Mouse (Mus musculus) thymus, adult 2 months (tissue): ENCODE results near the gene Fam216a. TPM values are rescaled to one million over a fixed set of nuclear protein-coding genes. Genes with fewer than 3 reads are reported as not detected.
A peak's percentile ranks its signal among the peaks of the same experiment; 100 is the strongest.

Experiments
- DNase-seq: peaks from one replicate; pipeline ENCODE4 v3.0.0; 2021
- H3K27ac ChIP-seq: fragments of 200-500 bp; 2 replicates; pipeline ENCODE4 v1.5.1; 2012; ENCODE audit warnings: low read length, control low read depth; ENCODE audit not compliant: control insufficient read depth, insufficient read depth
- H3K27me3 ChIP-seq: fragments of 200-500 bp; 2 replicates; pipeline ENCODE4 v1.6.1; 2012; ENCODE audit warnings: mild to moderate bottlenecking, low read length, moderate library complexity, mixed read lengths; ENCODE audit not compliant: control insufficient read depth, insufficient read depth
- H3K36me3 ChIP-seq: fragments of 200-500 bp; 2 replicates; pipeline ENCODE4 v1.6.1; 2012; ENCODE audit warnings: mild to moderate bottlenecking, low read length, moderate library complexity; ENCODE audit not compliant: control insufficient read depth, insufficient read depth
- H3K4me1 ChIP-seq: fragments of 200-500 bp; replicated peaks from 2 replicates; pipeline ENCODE4 v1.6.1; 2012; ENCODE audit warnings: low read length; ENCODE audit not compliant: control insufficient read depth, insufficient read depth
- H3K4me3 ChIP-seq: fragments of 200-500 bp; 2 replicates; pipeline ENCODE4 v1.5.1; 2012; ENCODE audit warnings: mild to moderate bottlenecking, low read length, control low read depth, moderate library complexity; ENCODE audit not compliant: control insufficient read depth, insufficient read depth
- CTCF ChIP-seq: fragments of 200-500 bp; IDR thresholded peaks from 2 replicates; pipeline ENCODE4 v1.5.1; 2012; ENCODE audit warnings: mild to moderate bottlenecking, control low read depth, low read length, moderate library complexity, borderline replicate concordance; ENCODE audit not compliant: control insufficient read depth, poor library complexity, insufficient read depth; ENCODE audit errors: extremely low read depth
- POLR2A ChIP-seq: fragments of 200-500 bp; IDR thresholded peaks from 2 replicates; pipeline ENCODE4 v1.6.1; 2012; ENCODE audit warnings: mild to moderate bottlenecking, low read length, control low read depth, moderate library complexity; ENCODE audit not compliant: control insufficient read depth, poor library complexity, insufficient read depth; ENCODE audit errors: extremely low read depth
- WGBS: fragments of 180-500 bp; shearing (Covaris S2); methylation state at CpG from one replicate; pipeline ENCODE4 v1.1.7; 2018; 5-methylcytosine and 5-hydroxymethylcytosine counted together
- polyA plus RNA-seq: library from polyadenylated mRNA; depleted of rRNA; stranded (reverse); fragments of >200 nt; gene quantifications from 2 replicates; pipeline ENCODE4 v1.2.3, GENCODE M21; 2012

The Fam216a gene
- polyA plus RNA-seq, 1 experiment: 54.4 TPM

- Histone ChIP-seq H3K27me3 (no peaks in the 10 kb centered on the region), H3K36me3 (no peaks in the 10 kb centered on the region), H3K4me1 (no peaks in the 10 kb centered on the region), H3K4me3 (no peak overlapping the region), H3K27ac (no peak overlapping the region)
- 26% methylated on average over 7 of the region's 7 CpGs for WGBS
- no peak for DNase-seq
- TF ChIP-seq CTCF: no peak
- no peak for TF ChIP-seq POLR2A
Measured at GRCm38 (mm10) chr5:122343768-122344167, 28.4 kb downstream of the Fam216a start.

- Histone ChIP-seq H3K27ac (no peak overlapping the region), H3K4me1 (no peaks in the 10 kb centered on the region), H3K36me3 (no peaks in the 10 kb centered on the region), H3K4me3 (no peak overlapping the region), H3K27me3 (no peaks in the 10 kb centered on the region)
- no peak for DNase-seq
- no peak for TF ChIP-seq CTCF
- TF ChIP-seq POLR2A: no peak
- WGBS: 29% methylated on average over 1 of the region's 1 CpGs
Measured at GRCm38 (mm10) chr5:122342874-122343273, 29.3 kb downstream of the Fam216a start.

DNA sequence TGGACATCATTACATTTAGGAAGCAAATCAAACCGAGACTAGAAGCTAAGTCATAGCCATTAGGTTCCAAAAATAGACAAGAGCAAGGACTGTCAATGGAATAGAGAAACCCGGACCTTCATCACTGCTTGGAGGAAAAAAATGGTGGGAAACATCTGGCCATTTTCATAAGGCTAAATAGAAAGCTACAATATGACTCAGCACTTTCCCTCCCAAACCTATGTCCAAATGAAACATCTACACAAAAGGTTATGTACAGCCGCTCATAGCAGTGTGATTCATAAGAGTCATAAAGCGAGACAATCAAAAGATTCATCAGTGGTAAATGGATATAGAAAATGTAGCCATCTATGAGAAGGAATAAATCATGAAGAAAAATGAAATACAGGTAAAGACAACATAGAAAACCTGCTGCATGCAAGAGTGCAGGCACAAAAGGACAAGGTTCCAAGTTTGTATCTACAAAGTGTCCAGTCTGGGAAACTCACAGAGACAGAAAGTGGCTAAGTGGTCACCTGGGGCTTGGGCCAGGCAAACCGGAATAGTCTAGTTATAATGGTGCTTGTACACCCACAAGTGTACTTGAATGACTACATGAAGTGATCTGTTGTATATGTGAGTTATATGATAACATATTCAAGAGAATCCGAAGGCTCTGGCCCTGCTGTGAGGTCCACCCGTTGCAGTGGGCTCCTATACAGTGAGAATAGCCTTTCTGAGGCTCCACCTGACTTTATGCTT is 35.4 kb downstream of the Fam216a start:
- Histone ChIP-seq H3K36me3 (no peaks in the 10 kb centered on the region), H3K4me1 (peaks cover 4% of the 10 kb centered on the region), H3K27ac (no peak overlapping the region), H3K4me3 (no peak overlapping the region), H3K27me3 (no peaks in the 10 kb centered on the region)
- WGBS: 87% methylated on average over 7 of the region's 7 CpGs
- TF ChIP-seq POLR2A (no peak), CTCF (no peak)
- no peak for DNase-seq

GRCm38 (mm10) chr5:122334682-122335081 is 37.5 kb downstream of the Fam216a start:
- H3K4me1 ChIP-seq: peaks cover 4% of the 10 kb centered on the region
- no peaks in the 10 kb centered on the region for H3K36me3 ChIP-seq
- H3K27me3 ChIP-seq: no peaks in the 10 kb centered on the region
- 12% methylated on average over 3 of the region's 3 CpGs for WGBS
- no peak overlapping the region for H3K27ac ChIP-seq
- TF ChIP-seq POLR2A (no peak), CTCF (no peak)
- peak; percentile 37 for DNase-seq
- no peak overlapping the region for H3K4me3 ChIP-seq

DNA sequence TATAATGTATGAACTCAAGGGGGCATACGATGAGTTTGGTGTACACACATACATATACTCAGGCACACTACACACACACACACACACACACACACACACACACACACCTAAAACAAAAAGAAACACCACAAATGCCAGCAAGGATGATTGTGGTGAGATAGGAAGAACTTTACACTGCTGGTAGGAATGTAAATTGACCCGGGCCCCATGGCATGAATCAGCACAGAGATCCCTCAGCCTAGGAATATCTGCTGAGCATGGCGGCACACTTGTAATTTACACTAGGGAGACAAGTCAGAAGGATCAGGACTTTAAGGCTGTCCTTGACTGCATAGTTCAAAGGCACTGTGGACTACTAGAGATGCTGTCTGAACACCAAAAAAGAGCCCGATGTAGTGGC is 41.9 kb downstream of the Fam216a start:
- Histone ChIP-seq H3K27me3 (no peaks in the 10 kb centered on the region), H3K4me3 (no peak overlapping the region), H3K36me3 (peaks cover 13% of the 10 kb centered on the region), H3K27ac (no peak overlapping the region), H3K4me1 (peaks cover 4% of the 10 kb centered on the region)
- 83% methylated on average over 4 of the region's 4 CpGs for WGBS
- TF ChIP-seq POLR2A (no peak), CTCF (no peak)
- no peak for DNase-seq

DNA sequence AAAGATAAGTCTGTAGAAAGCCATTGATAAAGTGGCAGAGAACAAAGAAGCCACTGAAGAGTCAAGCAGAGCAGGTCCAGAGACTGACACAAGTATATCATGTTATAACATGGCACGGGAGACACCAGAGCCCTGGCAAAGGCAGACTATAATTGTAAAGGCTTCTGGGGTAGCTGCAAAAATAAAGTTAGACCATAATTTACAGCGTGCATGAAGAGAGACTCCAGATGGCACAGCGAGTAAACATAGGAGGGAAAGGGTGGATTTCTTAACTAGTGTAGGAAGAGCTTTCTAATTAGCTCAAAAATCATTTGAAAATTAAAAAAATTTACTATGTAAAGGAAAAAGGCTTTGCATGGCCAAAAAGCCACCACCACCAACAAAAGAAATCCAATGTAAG is 44.9 kb downstream of the Fam216a start:
- no peak for DNase-seq
- Histone ChIP-seq H3K4me3 (no peak overlapping the region), H3K27ac (no peak overlapping the region), H3K27me3 (no peaks in the 10 kb centered on the region), H3K36me3 (peaks cover 37% of the 10 kb centered on the region), H3K4me1 (no peaks in the 10 kb centered on the region; the same call in 1 of the 2 replicates)
- over 99% methylated on average over 3 of the region's 3 CpGs for WGBS
- no peak for TF ChIP-seq CTCF

DNA sequence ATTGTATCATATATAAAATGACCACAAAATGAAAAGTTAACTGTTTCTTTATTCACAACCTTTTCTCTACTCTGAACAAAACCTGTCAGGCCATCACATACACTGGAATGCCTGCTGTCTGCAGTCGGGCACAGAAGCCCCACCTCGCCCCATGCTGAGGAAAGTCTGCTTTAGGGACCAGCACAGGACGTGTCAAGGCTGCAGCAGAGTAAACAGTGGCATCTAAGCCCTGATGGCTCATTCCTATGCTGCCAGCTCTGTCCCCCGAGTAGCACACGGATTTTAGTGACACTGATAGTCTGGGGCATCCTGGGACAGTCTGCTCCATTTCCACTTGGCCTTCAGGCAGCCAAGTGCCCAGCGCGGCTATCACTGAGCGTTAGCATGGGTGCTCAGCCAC is 46.7 kb downstream of the Fam216a start:
- no peaks in the 10 kb centered on the region for H3K4me1 ChIP-seq

More for the DNA sequence above, 46.7 kb downstream of the Fam216a start:
- TF ChIP-seq POLR2A (no peak), CTCF (no peak)
- no peaks in the 10 kb centered on the region for H3K27me3 ChIP-seq
- 99% methylated on average over 8 of the region's 8 CpGs for WGBS
- H3K4me3 ChIP-seq: no peak overlapping the region
- DNase-seq: no peak
- no peak overlapping the region for H3K27ac ChIP-seq
- H3K36me3 ChIP-seq: peaks cover 53% of the 10 kb centered on the region
